Mouse (Mus musculus) small intestine, adult 2 months (tissue): ENCODE results near the gene Acsl4. TPM values are rescaled to one million over a fixed set of nuclear protein-coding genes. Genes with fewer than 3 reads are reported as not detected.

Experiments
- H3K27ac ChIP-seq: fragments of 200-500 bp; 2 replicates; pipeline ENCODE4 v1.5.1; 2012; ENCODE audit warnings: low read depth, low read length, control low read depth, inconsistent platforms; ENCODE audit not compliant: insufficient read depth
- H3K27me3 ChIP-seq: fragments of 200-500 bp; 2 replicates; pipeline ENCODE4 v1.6.1; 2012; ENCODE audit warnings: mild to moderate bottlenecking, moderate library complexity, low read length, inconsistent platforms; ENCODE audit not compliant: control insufficient read depth, insufficient read depth
- H3K36me3 ChIP-seq: fragments of 200-500 bp; 2 replicates; pipeline ENCODE4 v1.6.1; 2012; ENCODE audit warnings: mild to moderate bottlenecking, low read length, control low read depth, inconsistent platforms; ENCODE audit not compliant: control insufficient read depth, insufficient read depth
- H3K4me1 ChIP-seq: fragments of 200-500 bp; 2 replicates; pipeline ENCODE4 v1.6.1; 2012; ENCODE audit warnings: low read length, inconsistent platforms, mixed read lengths; ENCODE audit not compliant: control insufficient read depth, insufficient read depth, insufficient read length
- H3K4me3 ChIP-seq: fragments of 200-500 bp; 2 replicates; pipeline ENCODE4 v1.5.1; 2012; ENCODE audit warnings: low read depth, mild to moderate bottlenecking, control low read depth, inconsistent platforms, low read length, moderate library complexity
- CTCF ChIP-seq: fragments of 200-500 bp; IDR thresholded peaks from 2 replicates; pipeline ENCODE4 v1.5.1; 2012; ENCODE audit warnings: low read depth, mild to moderate bottlenecking, control low read depth, inconsistent platforms, low read length, moderate library complexity, mixed read lengths; ENCODE audit not compliant: insufficient replicate concordance, insufficient read length; ENCODE audit errors: extremely low read depth
- POLR2A ChIP-seq: fragments of 200-500 bp; IDR thresholded peaks from 2 replicates; pipeline ENCODE4 v1.6.1; 2012; ENCODE audit warnings: low read depth, mild to moderate bottlenecking, control low read depth, inconsistent platforms, low read length, moderate library complexity
- WGBS: fragments of 180-500 bp; shearing (Covaris S2); methylation state at CpG from one replicate; pipeline ENCODE4 v1.1.7; 2018; 5-methylcytosine and 5-hydroxymethylcytosine counted together
- polyA plus RNA-seq: library from polyadenylated mRNA; depleted of rRNA; stranded (reverse); fragments of >200 nt; gene quantifications from 2 replicates; pipeline ENCODE4 v1.2.3, GENCODE M21; 2012

The Acsl4 gene
- polyA plus RNA-seq, 1 experiment: 0.43 TPM

DNA sequence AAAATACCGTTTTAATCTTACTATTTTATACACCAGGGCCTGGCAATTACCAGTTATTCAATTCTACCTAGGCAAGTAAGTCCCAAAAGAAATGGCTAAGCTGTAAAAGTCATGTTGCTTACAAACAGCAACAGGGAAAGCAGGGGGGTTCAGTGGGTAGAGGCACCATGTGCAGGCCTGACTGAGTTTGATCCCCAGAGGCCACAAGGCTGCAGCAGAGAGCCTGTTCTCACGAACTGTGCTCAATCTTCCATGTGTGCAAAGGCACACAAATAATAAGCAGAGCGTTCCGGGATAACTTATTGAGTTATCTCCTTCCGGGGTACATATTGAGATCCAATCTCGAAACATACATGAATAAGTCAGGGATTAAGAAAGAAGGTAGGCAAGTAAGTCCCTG is 12.3 kb downstream of the Acsl4 start:
- no peak overlapping the region for H3K27ac ChIP-seq
- no peak overlapping the region for H3K4me3 ChIP-seq
- no peaks in the 10 kb centered on the region for H3K36me3 ChIP-seq
- TF ChIP-seq POLR2A (no peak), CTCF (no peak)
- H3K27me3 ChIP-seq: no peaks in the 10 kb centered on the region
- no peaks in the 10 kb centered on the region for H3K4me1 ChIP-seq
- 83% methylated on average over 6 of the region's 6 CpGs for WGBS

DNA sequence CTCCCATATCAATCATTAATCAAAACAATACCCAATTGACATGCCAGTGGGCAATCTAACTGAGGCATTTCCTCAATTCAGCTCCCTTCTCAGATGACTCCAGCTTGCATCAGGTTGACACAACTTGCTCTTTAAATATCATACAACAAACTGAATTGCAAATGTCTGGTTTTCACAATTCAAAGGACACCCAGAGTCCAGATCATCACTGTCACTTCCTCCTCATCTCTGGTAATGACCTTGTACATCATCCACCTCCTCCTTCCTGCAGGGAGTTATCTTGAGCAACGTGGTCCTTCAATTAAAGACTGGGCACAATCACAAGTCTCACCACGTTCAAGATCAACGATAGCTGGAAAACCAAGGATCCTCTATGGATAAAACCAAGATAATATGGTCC is 13.0 kb downstream of the Acsl4 start:
- Histone ChIP-seq H3K4me3 (no peak overlapping the region), H3K36me3 (no peaks in the 10 kb centered on the region), H3K27ac (no peak overlapping the region), H3K4me1 (no peaks in the 10 kb centered on the region), H3K27me3 (no peaks in the 10 kb centered on the region)
- 64% methylated on average over 3 of the region's 3 CpGs for WGBS
- TF ChIP-seq CTCF (no peak), POLR2A (no peak)

DNA sequence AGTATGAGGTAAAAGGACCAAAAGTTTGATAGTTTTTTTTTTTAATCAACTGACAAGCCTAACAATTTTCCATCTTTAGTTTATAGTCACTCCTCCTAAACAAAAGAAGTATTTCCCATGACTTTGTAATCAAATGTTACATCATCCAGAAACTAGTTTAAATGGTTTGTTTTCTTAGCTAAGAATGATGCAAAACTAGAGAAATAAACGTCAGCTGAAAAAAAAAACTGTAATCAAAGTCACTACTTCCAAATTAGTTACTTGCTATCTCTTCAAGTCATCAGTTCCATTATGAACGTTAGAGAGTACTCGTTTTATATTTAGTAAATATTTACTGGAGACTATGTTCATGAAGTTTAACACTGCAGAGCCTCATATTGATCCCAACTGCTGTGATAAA is 13.6 kb downstream of the Acsl4 start:
- no peak for TF ChIP-seq POLR2A
- TF ChIP-seq CTCF: no peak
- WGBS: 49% methylated on average over 3 of the region's 3 CpGs
- no peaks in the 10 kb centered on the region for H3K27me3 ChIP-seq

DNA sequence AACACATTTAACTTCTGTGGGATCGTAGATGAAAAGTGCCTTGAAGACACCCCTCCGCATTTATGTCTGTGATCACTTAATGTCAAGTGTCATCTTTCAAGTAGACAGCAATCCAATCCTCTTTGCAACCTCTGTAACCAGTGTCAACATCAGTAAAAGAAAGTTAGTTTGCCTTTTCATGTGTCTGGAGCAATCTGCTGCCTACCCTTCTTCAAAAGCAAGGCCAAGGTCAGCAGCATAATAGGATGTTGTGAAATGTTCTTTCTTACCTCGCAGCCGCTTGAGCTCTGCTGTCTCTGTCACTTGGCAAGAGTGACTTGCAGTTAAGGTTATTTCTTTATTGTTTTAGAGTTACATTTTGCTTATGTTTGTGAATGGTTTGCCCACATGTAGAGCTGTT is 14.8 kb downstream of the Acsl4 start:
- Histone ChIP-seq H3K36me3 (no peaks in the 10 kb centered on the region), H3K27me3 (no peaks in the 10 kb centered on the region), H3K4me1 (no peaks in the 10 kb centered on the region), H3K27ac (no peak overlapping the region), H3K4me3 (no peak overlapping the region)
- no peak for TF ChIP-seq POLR2A
- TF ChIP-seq CTCF: no peak
- 88% methylated on average over 4 of the region's 4 CpGs for WGBS

More for the DNA sequence above, 13.6 kb downstream of the Acsl4 start:
- no peaks in the 10 kb centered on the region for H3K4me1 ChIP-seq
- no peak overlapping the region for H3K4me3 ChIP-seq
- no peaks in the 10 kb centered on the region for H3K36me3 ChIP-seq
- no peak overlapping the region for H3K27ac ChIP-seq

DNA sequence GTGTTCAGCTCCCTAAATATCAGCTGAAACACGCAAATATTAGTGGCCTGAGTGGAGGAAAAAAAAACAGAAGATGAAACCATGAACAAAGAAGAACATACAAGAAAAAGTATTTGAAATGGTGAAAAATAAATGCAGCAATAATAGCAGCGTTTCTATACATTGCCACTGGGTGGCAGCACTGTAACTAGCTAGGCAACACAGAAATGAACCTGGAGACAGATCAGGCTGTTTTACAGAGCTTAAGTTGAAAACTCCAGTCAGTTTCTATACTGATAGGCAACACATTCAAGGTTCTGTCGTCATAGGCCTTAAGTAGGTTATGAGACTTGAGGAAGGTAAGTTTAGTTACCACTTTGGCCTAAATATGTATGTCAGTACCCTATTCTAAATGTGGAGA is 17.9 kb downstream of the Acsl4 start:
- WGBS: 8% methylated on average over 3 of the region's 3 CpGs
- H3K27me3 ChIP-seq: no peaks in the 10 kb centered on the region
- TF ChIP-seq POLR2A (no peak), CTCF (no peak)
- H3K4me3 ChIP-seq: no peak overlapping the region
- no peaks in the 10 kb centered on the region for H3K36me3 ChIP-seq
- H3K27ac ChIP-seq: no peak overlapping the region
- no peaks in the 10 kb centered on the region for H3K4me1 ChIP-seq

DNA sequence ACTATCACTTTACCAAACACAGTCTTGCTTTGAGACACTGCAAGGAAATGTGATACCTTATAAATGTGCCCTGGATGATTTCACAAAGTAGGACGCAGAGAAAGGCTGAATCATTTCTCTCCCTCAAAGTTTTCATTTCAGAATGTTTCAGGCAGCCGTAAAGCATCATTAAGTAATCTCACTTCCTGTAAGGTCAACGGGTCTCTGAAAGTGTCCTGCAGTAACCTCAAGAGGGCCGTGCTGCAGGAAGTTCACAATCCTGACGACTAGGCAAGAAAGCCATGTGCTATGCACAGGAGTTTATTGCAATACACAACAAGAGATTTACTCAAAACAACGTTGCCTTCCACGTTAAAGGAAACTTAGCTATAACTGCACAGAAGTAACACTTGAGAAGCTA is 20.4 kb downstream of the Acsl4 start:
- Histone ChIP-seq H3K4me3 (no peak overlapping the region), H3K27ac (no peak overlapping the region), H3K4me1 (no peaks in the 10 kb centered on the region), H3K27me3 (no peaks in the 10 kb centered on the region), H3K36me3 (no peaks in the 10 kb centered on the region)
- TF ChIP-seq CTCF: no peak
- TF ChIP-seq POLR2A: no peak
- WGBS: 27% methylated on average over 7 of the region's 7 CpGs

DNA sequence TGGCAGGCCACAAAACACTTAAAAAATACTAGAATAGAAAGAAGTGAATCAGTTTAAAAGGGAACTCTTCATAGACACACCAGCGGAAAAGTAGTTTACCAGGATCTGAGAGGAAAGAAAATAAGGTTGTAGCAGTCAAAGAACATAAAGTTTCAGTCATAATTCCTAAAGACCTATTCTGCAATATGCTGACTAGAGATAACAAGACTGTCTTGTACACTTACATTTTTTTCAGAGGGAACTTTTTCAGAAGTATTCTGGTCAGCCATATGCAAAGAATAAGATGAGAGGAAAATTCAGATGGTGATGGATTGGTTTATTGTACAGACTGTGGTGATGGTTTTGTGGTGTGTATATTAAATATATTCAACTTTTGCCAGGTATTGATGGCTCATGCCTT is 26.5 kb downstream of the Acsl4 start:
- Histone ChIP-seq H3K36me3 (no peaks in the 10 kb centered on the region), H3K4me3 (no peak overlapping the region), H3K4me1 (no peaks in the 10 kb centered on the region), H3K27ac (no peak overlapping the region), H3K27me3 (no peaks in the 10 kb centered on the region)
- WGBS: 88% methylated on average over 1 of the region's 1 CpGs
- TF ChIP-seq CTCF: no peak
- no peak for TF ChIP-seq POLR2A

DNA sequence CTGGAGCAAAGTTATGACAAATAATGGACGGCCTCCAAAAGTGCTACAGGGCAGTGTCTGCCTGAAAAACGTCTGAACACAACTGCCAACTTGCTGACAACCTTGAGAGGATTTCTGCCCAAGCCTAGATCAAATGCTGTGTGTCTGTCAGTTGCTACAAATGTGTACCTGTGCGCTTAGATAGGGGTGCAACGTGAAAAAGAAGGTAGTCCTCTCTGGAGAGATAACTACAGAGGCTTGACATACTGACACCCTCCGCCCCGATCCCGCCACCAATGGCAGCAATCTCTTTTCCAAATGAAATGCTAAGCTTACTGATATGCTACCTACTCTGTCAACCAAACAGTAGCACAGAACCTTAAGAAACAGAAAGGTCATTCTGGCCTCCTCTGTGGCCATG is 31.3 kb downstream of the Acsl4 start:
- H3K27me3 ChIP-seq: no peaks in the 10 kb centered on the region
- WGBS: 70% methylated on average over 7 of the region's 7 CpGs
- TF ChIP-seq POLR2A: no peak
- TF ChIP-seq CTCF: no peak
- no peak overlapping the region for H3K4me3 ChIP-seq
- H3K4me1 ChIP-seq: no peaks in the 10 kb centered on the region
- no peaks in the 10 kb centered on the region for H3K36me3 ChIP-seq
- no peak overlapping the region for H3K27ac ChIP-seq
